Mouse (Mus musculus) limb, embryonic 12.5 days (tissue): ENCODE measurements around the gene Sult1a1. TPM values are rescaled to one million over a fixed set of nuclear protein-coding genes. Genes with fewer than 3 reads are reported as not detected.
"Not testable (repeated sequence)": the region's sequence is repeated elsewhere in the genome, so short reads cannot be mapped to it uniquely, and the experiment has no call there.

Experiments used
- ATAC-seq: fragments of 200-750 bp; cut with Nextera tagmentation; 2 replicates; pipeline ENCODE4 v1.8.0; 2017; ENCODE audit warnings: low read depth, moderate TSS enrichment; ENCODE audit not compliant: insufficient number of reproducible peaks, insufficient read depth, low FRiP score, low TSS enrichment
- H3K27ac ChIP-seq: fragments of 300-500 bp; sonication (generic); 2 replicates; pipeline ENCODE4 v1.5.1; 2016; ENCODE audit warnings: mild to moderate bottlenecking, moderate library complexity
- H3K27me3 ChIP-seq: fragments of 300-500 bp; sonication (generic); 2 replicates; pipeline ENCODE4 v1.6.1; 2016; ENCODE audit warnings: mild to moderate bottlenecking, moderate library complexity
- H3K36me3 ChIP-seq: fragments of 300-500 bp; sonication (generic); 2 replicates; pipeline ENCODE4 v1.6.1; 2016; ENCODE audit warnings: mild to moderate bottlenecking, moderate library complexity
- H3K4me1 ChIP-seq: fragments of 300-500 bp; sonication (generic); replicated peaks from 2 replicates; pipeline ENCODE4 v1.6.1; 2016
- H3K4me2 ChIP-seq: fragments of 300-500 bp; sonication (generic); 2 replicates; pipeline ENCODE4 v1.6.1; 2016; ENCODE audit warnings: mild to moderate bottlenecking, moderate library complexity
- H3K4me3 ChIP-seq: fragments of 300-500 bp; sonication (generic); replicated peaks from 2 replicates; pipeline ENCODE4 v1.5.1; 2016; ENCODE audit warnings: mild to moderate bottlenecking
- H3K9ac ChIP-seq: fragments of 300-500 bp; sonication (generic); replicated peaks from 2 replicates; pipeline ENCODE4 v1.6.1; 2016; ENCODE audit warnings: mild to moderate bottlenecking, moderate library complexity
- H3K9me3 ChIP-seq: fragments of 300-500 bp; sonication (generic); 2 replicates; pipeline ENCODE4 v1.6.1; 2016; ENCODE audit warnings: mild to moderate bottlenecking, moderate library complexity
- WGBS: fragments of 180-500 bp; shearing (Covaris S2); methylation state at CpG from one replicate; pipeline ENCODE4 v1.1.7; 2016; 5-methylcytosine and 5-hydroxymethylcytosine counted together
- polyA plus RNA-seq: library from polyadenylated mRNA; unstranded; fragments of >200 nt; fragmentation: Nextera tagmentation; extraction: Ambion mirVana; gene quantifications from 2 replicates; pipeline ENCODE4 v1.2.1, GENCODE M21; 2016

The Sult1a1 gene
- polyA plus RNA-seq, 1 experiment from 2014 or later: 1.2 TPM

DNA sequence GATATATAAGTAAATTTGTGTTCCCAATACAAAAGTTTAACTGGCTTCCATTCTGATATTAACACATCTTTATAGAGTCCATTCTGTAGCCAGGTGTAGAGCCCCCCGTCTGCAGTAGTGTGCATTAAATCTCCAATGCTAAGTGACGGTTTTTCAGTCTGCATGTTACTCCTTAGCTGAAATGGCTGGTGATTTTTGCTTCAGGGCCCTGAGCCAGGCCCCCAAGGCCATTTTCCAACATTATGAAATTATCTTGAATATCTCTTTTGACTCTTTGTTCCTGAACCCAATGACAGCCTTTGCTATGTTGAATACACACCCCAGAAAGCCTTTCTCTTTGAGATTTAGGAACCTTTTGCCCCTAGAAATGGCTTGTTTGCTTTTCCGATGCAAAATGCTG is 16.5 kb downstream of the Sult1a1 start:
- WGBS: 82% methylated on average over 3 of the region's 3 CpGs
- Histone ChIP-seq H3K36me3 (peaks cover 26% of the 10 kb centered on the region), H3K27ac (no peak overlapping the region), H3K4me3 (no peak overlapping the region), H3K4me1 (no peaks in the 10 kb centered on the region), H3K4me2 (no peak overlapping the region), H3K27me3 (no peaks in the 10 kb centered on the region), H3K9ac (no peak overlapping the region), H3K9me3 (no peaks in the 10 kb centered on the region)
- no peak for ATAC-seq

DNA sequence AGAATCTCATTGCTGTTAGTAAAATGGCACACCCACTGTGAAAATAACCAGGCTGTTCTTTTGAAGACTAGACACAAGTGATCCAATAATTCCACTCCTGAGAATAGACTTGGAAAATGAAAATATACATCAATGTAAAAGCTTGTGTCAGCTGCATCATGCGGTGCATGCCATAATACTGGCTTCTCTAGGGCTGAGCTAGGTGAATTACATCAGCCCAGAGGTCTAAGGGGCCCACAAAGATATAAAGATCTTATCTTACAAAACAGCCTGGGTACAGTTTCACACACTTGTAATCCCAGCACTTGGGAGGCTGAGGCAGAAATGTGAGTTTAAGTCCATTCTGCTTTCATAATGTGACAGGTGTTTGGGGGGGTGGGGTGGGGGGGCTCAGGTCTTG is 18.7 kb downstream of the Sult1a1 start:
- Histone ChIP-seq H3K9me3 (no peaks in the 10 kb centered on the region), H3K4me3 (no peak overlapping the region), H3K9ac (no peak overlapping the region), H3K4me1 (no peaks in the 10 kb centered on the region), H3K36me3 (peaks cover 4% of the 10 kb centered on the region), H3K27me3 (no peaks in the 10 kb centered on the region), H3K27ac (no peak overlapping the region), H3K4me2 (no peak overlapping the region)
- WGBS: 90% methylated on average over 1 of the region's 1 CpGs
- ATAC-seq: no peak

DNA sequence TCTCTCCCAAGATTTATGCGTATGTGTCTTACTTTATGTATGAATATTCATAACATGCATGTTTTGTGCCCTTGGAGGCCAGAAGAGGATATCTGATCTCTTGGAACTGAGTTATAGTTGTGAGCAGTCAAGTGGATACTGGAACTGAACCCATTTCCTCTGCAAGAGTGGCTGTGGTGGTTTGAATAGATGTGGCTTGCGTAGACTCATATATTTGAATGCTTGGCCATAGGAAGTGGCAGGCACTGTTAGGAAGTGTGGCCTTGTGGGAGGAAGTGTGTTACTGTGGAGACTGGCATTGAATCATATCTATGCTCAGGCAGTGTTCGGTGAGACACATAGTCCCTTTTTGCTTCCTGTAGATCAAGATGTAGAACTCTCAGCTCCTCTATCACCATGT is 20.5 kb downstream of the Sult1a1 start:
- Histone ChIP-seq H3K9me3 (no peaks in the 10 kb centered on the region), H3K9ac (no peak overlapping the region), H3K27me3 (no peaks in the 10 kb centered on the region), H3K36me3 (no peaks in the 10 kb centered on the region), H3K4me2 (no peak overlapping the region), H3K4me3 (no peak overlapping the region), H3K27ac (no peak overlapping the region), H3K4me1 (no peaks in the 10 kb centered on the region)
- no peak for ATAC-seq
- 92% methylated on average over 3 of the region's 3 CpGs for WGBS

DNA sequence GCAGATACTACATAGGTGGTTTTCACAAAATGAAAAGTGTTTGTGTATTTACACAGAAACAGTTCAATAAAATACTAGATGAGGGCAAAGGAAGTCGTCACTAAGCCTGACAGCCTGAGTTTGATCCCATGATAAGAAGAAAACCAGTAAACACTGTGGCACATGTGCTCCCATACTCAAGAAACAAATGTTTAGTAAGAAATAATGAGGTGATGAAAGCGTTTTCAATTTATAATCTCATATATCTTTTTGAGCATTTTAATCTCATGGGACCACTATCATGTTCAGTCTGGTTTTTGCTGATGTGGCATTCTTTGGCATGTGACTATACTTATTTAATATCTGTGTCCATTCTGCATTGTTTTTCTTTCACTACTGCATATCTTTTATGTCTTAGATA is 22.2 kb downstream of the Sult1a1 start:
- H3K36me3 ChIP-seq: no peaks in the 10 kb centered on the region
- no peak overlapping the region for H3K9ac ChIP-seq
- 77% methylated on average over 2 of the region's 2 CpGs for WGBS
- H3K27me3 ChIP-seq: no peaks in the 10 kb centered on the region
- 0 out of 2 replicates have a peak, but pooled peaks cover 8% of the 10 kb centered on the region for H3K4me1 ChIP-seq
- no peaks in the 10 kb centered on the region for H3K9me3 ChIP-seq
- H3K27ac ChIP-seq: no peak overlapping the region
- H3K4me3 ChIP-seq: no peak overlapping the region
- no peak overlapping the region for H3K4me2 ChIP-seq
- ATAC-seq: no peak

DNA sequence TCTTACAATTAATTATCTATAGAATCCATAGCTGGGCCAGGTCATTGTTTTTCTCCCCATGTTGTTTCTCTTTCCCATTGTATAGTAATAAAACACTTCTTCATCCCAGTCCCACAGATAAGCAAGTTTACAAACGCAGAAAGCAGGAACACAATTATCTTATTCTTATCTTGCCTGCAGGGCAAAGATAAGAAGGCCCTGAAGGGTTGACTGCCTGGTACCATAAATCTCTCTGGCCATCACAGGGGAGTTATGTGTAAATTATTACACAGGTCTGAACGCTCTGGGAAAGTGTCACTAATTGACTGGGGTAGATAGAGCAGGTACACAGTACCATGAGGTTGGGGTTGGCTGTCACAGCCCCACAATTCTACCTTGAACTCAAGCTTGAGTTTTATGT is 25.4 kb downstream of the Sult1a1 start:
- no peak overlapping the region for H3K9ac ChIP-seq
- no peak overlapping the region for H3K27ac ChIP-seq
- H3K27me3 ChIP-seq: no peaks in the 10 kb centered on the region
- no peaks in the 10 kb centered on the region for H3K9me3 ChIP-seq
- no peak overlapping the region for H3K4me2 ChIP-seq
- no peak overlapping the region for H3K4me3 ChIP-seq
- 53% methylated on average over 2 of the region's 2 CpGs for WGBS
- H3K4me1 ChIP-seq: 0 out of 2 replicates have a peak, but pooled peaks cover 10% of the 10 kb centered on the region
- H3K36me3 ChIP-seq: no peaks in the 10 kb centered on the region
- ATAC-seq: no peak

DNA sequence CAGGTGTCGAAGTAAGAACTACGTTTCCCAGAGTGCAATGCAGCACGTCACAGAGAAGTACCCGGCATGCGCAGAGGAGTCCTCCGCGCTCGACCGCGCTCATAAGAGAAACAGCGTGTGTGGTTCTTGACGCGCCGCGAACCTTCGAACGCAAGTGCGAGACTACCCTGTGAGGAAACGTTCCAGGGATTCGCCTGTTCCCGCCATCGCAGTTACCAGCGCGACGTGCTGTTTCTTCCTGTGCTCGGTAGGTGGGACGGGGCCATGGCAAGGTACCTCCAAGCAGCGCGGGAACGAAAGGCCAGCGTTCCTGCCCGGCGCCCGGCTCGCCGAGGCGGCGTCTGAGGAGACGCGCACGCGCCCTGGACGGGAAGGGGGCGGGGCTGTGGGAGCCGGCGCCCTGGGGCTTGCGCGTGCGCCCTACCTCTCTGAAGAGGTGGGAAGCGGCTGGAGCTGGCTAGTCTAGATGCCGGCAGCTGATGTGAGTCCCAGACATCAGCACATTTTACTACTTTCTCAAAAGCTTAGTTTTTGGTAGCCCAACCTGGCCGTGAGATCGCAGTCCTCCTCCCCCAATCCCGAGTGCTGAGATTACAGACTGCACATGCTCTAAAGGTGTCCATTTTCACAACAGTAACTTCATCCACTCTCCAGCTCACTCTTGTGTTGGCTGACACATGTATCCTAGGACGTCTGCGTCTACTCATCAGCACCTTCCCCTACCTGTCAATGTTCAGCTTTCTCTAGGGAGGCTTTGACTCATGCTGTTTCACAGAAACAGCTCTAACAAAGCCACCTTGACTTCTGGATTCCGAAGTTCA is 26.8 kb downstream of the Sult1a1 start, which contains the start of gene Sgf29:
Gene Sgf29, plus strand, starts transcription at position 79 of the 821 bp plus-strand sequence.
- Histone ChIP-seq H3K27ac (peak within 1 kb of the TSS; percentile 86), H3K4me1 (0 out of 2 replicates have a peak, but pooled peaks cover 10% of the 10 kb centered on the region), H3K4me3 (peak within 1 kb of the TSS; percentile 56), H3K36me3 (no peaks in the 10 kb centered on the region), H3K9me3 (no peaks in the 10 kb centered on the region), H3K4me2 (peak within 1 kb of the TSS; percentile 74), H3K27me3 (no peaks in the 10 kb centered on the region), H3K9ac (peak within 1 kb of the TSS; percentile 57)
- WGBS: 1% methylated on average over 57 of the region's 57 CpGs
- peak; percentile 98 for ATAC-seq

DNA sequence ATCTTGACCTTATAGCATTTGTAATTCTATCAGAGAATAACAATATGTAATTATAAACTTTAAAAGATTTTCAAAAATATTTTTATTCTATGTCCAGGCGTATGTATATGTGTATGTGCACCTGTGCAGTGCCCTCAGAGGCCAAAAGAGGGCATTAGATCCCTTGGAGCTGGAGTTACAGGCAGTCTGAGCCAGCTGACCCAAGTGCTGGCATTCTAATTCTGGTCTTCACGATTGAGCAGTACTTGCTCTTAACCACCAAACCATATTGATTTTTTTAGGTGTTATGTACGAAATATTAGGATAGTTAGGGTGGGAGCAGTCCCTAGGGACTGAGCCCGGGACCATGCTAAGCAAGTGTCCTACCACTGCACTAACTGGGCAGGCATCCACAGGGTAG is 27.7 kb downstream of the Sult1a1 start:
- Histone ChIP-seq H3K36me3 (no peaks in the 10 kb centered on the region), H3K27ac (no peak overlapping the region), H3K9me3 (no peaks in the 10 kb centered on the region), H3K27me3 (no peaks in the 10 kb centered on the region), H3K4me3 (peak overlapping the region; percentile 56; the same call in 1 of the 2 replicates), H3K4me1 (0 out of 2 replicates have a peak, but pooled peaks cover 10% of the 10 kb centered on the region), H3K4me2 (peak overlapping the region; percentile 74), H3K9ac (no peak overlapping the region)
- 86% methylated on average over 4 of the region's 4 CpGs for WGBS
- ATAC-seq: no peak

DNA sequence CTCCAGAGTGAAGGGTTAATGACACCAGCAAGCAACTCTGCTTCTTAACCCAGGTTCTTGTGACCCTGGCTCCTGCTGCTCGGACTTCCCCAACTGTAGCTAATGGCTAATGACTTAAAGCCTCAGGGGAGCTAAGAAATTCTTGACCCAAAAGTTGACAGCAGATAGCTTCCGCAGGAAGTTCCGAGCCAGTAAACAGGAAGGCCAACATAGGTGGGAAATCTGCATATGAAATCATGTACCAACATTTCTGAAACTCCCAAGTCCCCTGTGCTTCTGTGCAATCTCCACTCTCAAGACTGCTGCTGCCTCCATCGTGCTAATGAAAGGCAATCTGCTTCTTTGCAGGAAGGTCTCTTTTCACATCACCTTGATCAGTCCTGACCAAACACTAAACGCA is 30.5 kb downstream of the Sult1a1 start:
- H3K27ac ChIP-seq: no peak overlapping the region
- 44% methylated on average over 5 of the region's 5 CpGs for WGBS
- 0 out of 2 replicates have a peak, but pooled peaks cover 10% of the 10 kb centered on the region for H3K4me1 ChIP-seq
- H3K4me3 ChIP-seq: no peak overlapping the region
- H3K4me2 ChIP-seq: no peak overlapping the region
- H3K36me3 ChIP-seq: no peaks in the 10 kb centered on the region
- H3K9ac ChIP-seq: no peak overlapping the region
- no peaks in the 10 kb centered on the region for H3K9me3 ChIP-seq
- no peaks in the 10 kb centered on the region for H3K27me3 ChIP-seq
- no peak for ATAC-seq

DNA sequence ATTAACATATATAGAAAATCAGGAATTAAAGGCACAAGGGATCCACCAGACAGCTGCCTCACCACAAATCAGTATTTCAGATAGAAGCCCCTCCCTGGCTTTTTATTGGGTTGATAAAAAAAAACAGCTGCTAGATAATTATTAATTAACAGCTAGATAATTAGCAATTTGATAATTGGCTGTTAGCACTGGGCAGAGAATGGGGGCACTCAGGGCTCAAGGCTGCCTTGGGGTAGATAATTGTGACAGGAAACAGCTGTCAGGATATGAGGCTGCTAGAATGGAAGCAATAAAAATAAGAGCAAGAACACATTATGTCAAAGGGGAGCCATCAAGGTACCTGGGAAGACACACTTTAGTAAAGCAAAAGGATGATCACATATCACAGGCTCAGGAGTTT is 31.3 kb downstream of the Sult1a1 start:
- Histone ChIP-seq H3K27me3 (no peaks in the 10 kb centered on the region), H3K9ac (no peak overlapping the region), H3K4me1 (0 out of 2 replicates have a peak, but pooled peaks cover 4% of the 10 kb centered on the region), H3K36me3 (no peaks in the 10 kb centered on the region), H3K9me3 (no peaks in the 10 kb centered on the region), H3K4me3 (no peak overlapping the region), H3K27ac (no peak overlapping the region), H3K4me2 (no peak overlapping the region)
- ATAC-seq: no peak

DNA sequence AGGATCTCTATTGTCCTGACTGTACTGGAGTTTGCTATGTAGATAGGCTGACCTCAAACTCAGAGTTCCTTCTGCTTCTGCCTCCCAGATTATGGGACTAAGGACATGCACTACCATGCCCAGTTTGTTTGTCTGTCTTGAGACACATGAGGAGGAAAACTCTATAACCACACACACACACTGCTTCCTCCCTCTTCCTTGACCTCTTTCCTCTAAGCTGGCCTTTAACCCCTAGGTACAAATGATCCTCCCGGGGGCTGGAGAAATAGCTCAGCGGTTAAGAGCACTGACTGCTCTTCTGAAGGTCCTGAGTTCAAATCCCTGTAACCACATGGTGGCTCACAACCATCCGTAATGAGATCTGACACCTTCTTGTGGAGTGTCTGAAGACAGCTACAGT is 31.9 kb downstream of the Sult1a1 start:
- ATAC-seq: no peak
- H3K4me1 ChIP-seq: peaks cover 2% of the 10 kb centered on the region; the same call in 1 of the 2 replicates

DNA sequence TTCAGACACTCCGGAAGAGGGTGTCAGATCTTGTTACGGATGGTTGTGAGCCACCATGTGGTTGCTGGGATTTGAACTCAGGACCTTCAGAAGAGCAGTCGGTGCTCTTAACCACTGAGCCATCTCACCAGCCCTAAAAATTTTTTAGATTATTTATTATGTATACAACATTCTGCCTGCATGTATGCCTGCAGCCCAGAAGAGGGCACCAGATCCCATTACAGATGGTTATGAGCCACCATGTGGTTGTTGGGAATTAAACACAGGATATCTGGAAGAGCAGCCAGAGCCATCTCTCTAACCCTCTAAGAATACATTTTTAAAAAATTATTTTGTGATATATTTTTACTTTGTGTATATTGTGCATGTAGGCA is 33.0 kb downstream of the Sult1a1 start:
- 88% methylated on average over 3 of the region's 3 CpGs for WGBS
- not testable (repeated sequence) for ATAC-seq, H3K9me3 ChIP-seq, H3K4me3 ChIP-seq, H3K27ac ChIP-seq, H3K4me1 ChIP-seq, H3K4me2 ChIP-seq, H3K36me3 ChIP-seq, H3K27me3 ChIP-seq, H3K9ac ChIP-seq

More for the DNA sequence above, 31.9 kb downstream of the Sult1a1 start:
- H3K4me3 ChIP-seq: no peak overlapping the region
- no peaks in the 10 kb centered on the region for H3K27me3 ChIP-seq
- H3K36me3 ChIP-seq: no peaks in the 10 kb centered on the region
- H3K27ac ChIP-seq: no peak overlapping the region
- H3K4me2 ChIP-seq: no peak overlapping the region
- 64% methylated on average over 3 of the region's 3 CpGs for WGBS
- no peaks in the 10 kb centered on the region for H3K9me3 ChIP-seq
- H3K9ac ChIP-seq: no peak overlapping the region
